In genomic region chr14:78877176-78877575, GRCm38 (mm10) we compare ENCODE assay signal across 21 mouse cellular contexts. TPM values are rescaled to one million over a fixed set of nuclear protein-coding genes. Genes with fewer than 3 reads are reported as not detected.
DNase-seq lines count a peak whose midpoint lies in the region; ATAC-seq and TF ChIP-seq lines count a peak whose summit lies in the region.
"Had no signal": no experiment of that assay in that cellular context is flagged by ENCODE, and none has a peak within 500 bp of the region (broad histone marks: within the 10 kb centered on the region; RNA-seq: fewer than 3 reads in every experiment).

No protein-coding gene starts in this region.

- H3K9ac ChIP-seq in MEL (ENCODE audit: control insufficient read depth, low read depth, low read length, poor library complexity, severe bottlenecking): no peak overlapping the region
- H3K9ac ChIP-seq in liver, embryonic 12.5 days: no peak overlapping the region
- no peak overlapping the region for H3K9ac ChIP-seq in liver, embryonic 16.5 days (ENCODE audit: low read depth, low read length)
- H3K9ac ChIP-seq in forebrain, embryonic 16.5 days (replicated peaks; ENCODE audit: low read depth, low read length): no peak overlapping the region
- H3K9ac ChIP-seq: embryonic facial prominence, embryonic 15.5 days; hindbrain, embryonic 12.5 days had no signal

- peak; percentile 44; the same call in 1 of the 2 replicates for ATAC-seq in liver, embryonic 12.5 days
- ATAC-seq in liver, embryonic 16.5 days (ENCODE audit: low read depth): peak; percentile 30; the same call in 1 of the 2 replicates
- no peak for ATAC-seq in forebrain, embryonic 16.5 days
- ATAC-seq: forebrain, embryonic 14.5 days; hindbrain, embryonic 16.5 days had no signal

- peak; percentile 28 to 47; a peak in 2 of 4 replicates for TF ChIP-seq EP300 in MEL (IDR thresholded peaks at IDR 0.05; ENCODE audit: low read depth in 1 of 2, low read length in 2 of 2)

- no peak for TF ChIP-seq RAD21 in MEL (IDR thresholded peaks at IDR 0.05; ENCODE audit: low read depth, low read length)

- H3K4me3 ChIP-seq in MEL (ENCODE audit: control insufficient read depth in 1 of 2, insufficient read depth in 1 of 2, low read depth in 2 of 2, low read length in 2 of 2): no peak overlapping the region
- no peak overlapping the region for H3K4me3 ChIP-seq in liver, embryonic 12.5 days
- H3K4me3 ChIP-seq in liver, embryonic 16.5 days (ENCODE audit: low read depth, low read length): no peak overlapping the region
- H3K4me3 ChIP-seq in forebrain, embryonic 16.5 days (replicated peaks; ENCODE audit: low read length): no peak overlapping the region
- H3K4me3 ChIP-seq: embryonic facial prominence, embryonic 15.5 days; erythroblast, embryonic 14.5 days; forebrain, embryonic 10.5 days; hindbrain, embryonic 12.5 days had no signal

- 17% methylated on average over 2 of the region's 2 CpGs for WGBS in liver, embryonic 12.5 days (ENCODE audit: insufficient replicate concordance)
- WGBS in liver, embryonic 16.5 days (ENCODE audit: insufficient replicate concordance): 24% methylated on average over 2 of the region's 2 CpGs
- 77% methylated on average over 2 of the region's 2 CpGs for WGBS in forebrain, embryonic 16.5 days

- TF ChIP-seq CTCF in MEL (IDR thresholded peaks at IDR 0.05 in 2 of 3, conservative IDR thresholded peaks at IDR 0.05 in 1 of 3; ENCODE audit: control insufficient read depth in 1 of 3, insufficient read depth in 1 of 3, low read depth in 2 of 3, low read length in 3 of 3, poor library complexity in 1 of 3, severe bottlenecking in 1 of 3): no peak

- H3K27ac ChIP-seq in MEL (ENCODE audit: control insufficient read depth, low read depth, low read length): no peak overlapping the region
- H3K27ac ChIP-seq in liver, embryonic 12.5 days: no peak overlapping the region; the same call in 1 of the 2 replicates
- no peak overlapping the region for H3K27ac ChIP-seq in liver, embryonic 16.5 days (ENCODE audit: low read length)
- H3K27ac ChIP-seq in forebrain, embryonic 16.5 days (ENCODE audit: low read length): no peak overlapping the region
- H3K27ac ChIP-seq: embryonic facial prominence, embryonic 15.5 days; forebrain, embryonic 10.5 days; hindbrain, embryonic 12.5 days had no signal

- no peaks in the 10 kb centered on the region for H3K79me2 ChIP-seq in MEL (ENCODE audit: control insufficient read depth, insufficient read depth, low read length, poor library complexity)

- peaks cover 0 to 2% of the 10 kb centered on the region in 2 experiments; a peak in 2 of 4 replicates for H3K36me3 ChIP-seq in MEL (ENCODE audit: control insufficient read depth in 1 of 2, insufficient read depth in 2 of 2, low read length in 2 of 2)
- peaks cover 8% of the 10 kb centered on the region; the same call in 1 of the 2 replicates for H3K36me3 ChIP-seq in liver, embryonic 12.5 days
- H3K36me3 ChIP-seq in liver, embryonic 16.5 days (ENCODE audit: control insufficient read depth, insufficient read depth): peaks cover 3% of the 10 kb centered on the region; the same call in 1 of the 2 replicates
- H3K36me3 ChIP-seq in forebrain, embryonic 16.5 days (ENCODE audit: control insufficient read depth, insufficient read depth): no peaks in the 10 kb centered on the region

- no peaks in the 10 kb centered on the region for H3K9me3 ChIP-seq in MEL (replicated peaks; ENCODE audit: insufficient read depth, low read length)
- H3K9me3 ChIP-seq in liver, embryonic 12.5 days (replicated peaks): no peaks in the 10 kb centered on the region
- H3K9me3 ChIP-seq in liver, embryonic 16.5 days (replicated peaks; ENCODE audit: control insufficient read depth, low read length): no peaks in the 10 kb centered on the region
- no peaks in the 10 kb centered on the region for H3K9me3 ChIP-seq in forebrain, embryonic 16.5 days (ENCODE audit: control insufficient read depth, low read length)
- H3K9me3 ChIP-seq: embryonic facial prominence, embryonic 15.5 days had no signal

- no peaks in the 10 kb centered on the region for H3K27me3 ChIP-seq in MEL (ENCODE audit: control insufficient read depth in 1 of 2, insufficient read depth in 2 of 2, low read length in 2 of 2)
- H3K27me3 ChIP-seq in liver, embryonic 12.5 days (replicated peaks): no peaks in the 10 kb centered on the region
- H3K27me3 ChIP-seq in liver, embryonic 16.5 days (ENCODE audit: control insufficient read depth, insufficient read depth, low read depth, low read length): no peaks in the 10 kb centered on the region
- no peaks in the 10 kb centered on the region for H3K27me3 ChIP-seq in forebrain, embryonic 16.5 days (replicated peaks; ENCODE audit: control insufficient read depth, insufficient read depth, low read length)
- H3K27me3 ChIP-seq: embryonic facial prominence, embryonic 15.5 days; hindbrain, embryonic 12.5 days had no signal

- no peak for TF ChIP-seq POLR2A in MEL (IDR thresholded peaks at IDR 0.05; ENCODE audit: control insufficient read depth in 1 of 2, insufficient read depth in 1 of 2, low read depth in 1 of 2, low read length in 2 of 2, poor library complexity in 1 of 2)

- H3K4me2 ChIP-seq in liver, embryonic 12.5 days: no peak overlapping the region
- H3K4me2 ChIP-seq in liver, embryonic 16.5 days (ENCODE audit: low read depth, low read length): no peak overlapping the region
- H3K4me2 ChIP-seq in forebrain, embryonic 16.5 days (ENCODE audit: low read length): no peak overlapping the region
- H3K4me2 ChIP-seq: embryonic facial prominence, embryonic 15.5 days; hindbrain, embryonic 12.5 days had no signal

- peaks cover 0 to 8% of the 10 kb centered on the region in 2 experiments; a peak in 2 of 4 replicates for H3K4me1 ChIP-seq in MEL (ENCODE audit: control insufficient read depth in 1 of 2, insufficient read depth in 2 of 2, low read length in 2 of 2)
- peaks cover 26% of the 10 kb centered on the region for H3K4me1 ChIP-seq in liver, embryonic 12.5 days
- H3K4me1 ChIP-seq in liver, embryonic 16.5 days (ENCODE audit: control insufficient read depth, low read depth, low read length): peaks cover 3% of the 10 kb centered on the region; the same call in 1 of the 2 replicates
- H3K4me1 ChIP-seq in forebrain, embryonic 16.5 days (replicated peaks; ENCODE audit: control insufficient read depth, insufficient read depth, low read length): no peaks in the 10 kb centered on the region
- H3K4me1 ChIP-seq: embryonic facial prominence, embryonic 15.5 days had no signal

- peak; percentile 33 for DNase-seq in MEL (ENCODE audit: low read depth, low spot score)
- peak; percentile 22 for DNase-seq in c-Kit-negative CD71-positive TER-119-positive erythroid progenitor cells, embryonic 14.5 days (ENCODE audit: low read depth, low spot score)
- no peak for DNase-seq in lung, postnatal 10 days
- DNase-seq in spleen, postnatal 4 days (ENCODE audit: low spot score in 2 of 2): no peak
- DNase-seq: adrenal gland, postnatal 10 days; cerebellum, adult 2 months; cerebellum, postnatal 10 days; embryo, embryonic 11 days; gastrocnemius, postnatal 36 days; heart, adult 11 months; heart, postnatal 10 days; heart, postnatal 4 days had no signal

TF ChIP-seq in MEL, 35 proteins besides CTCF, POLR2A, EP300 and RAD21:
- TF ChIP-seq MEF2A (IDR thresholded peaks at IDR 0.05; ENCODE audit: extremely low read depth, insufficient replicate concordance, low read depth, low read length, poor library complexity, severe bottlenecking): no peak
- TF ChIP-seq TCF12 (IDR thresholded peaks at IDR 0.05; ENCODE audit: low read depth, low read length): no peak
- TF ChIP-seq CHD2 (IDR thresholded peaks at IDR 0.05; ENCODE audit: low read length): no peak
- no peak for TF ChIP-seq SMC3 (IDR thresholded peaks at IDR 0.05; ENCODE audit: low read depth, low read length)
- TF ChIP-seq ZC3H11A (IDR thresholded peaks at IDR 0.05; ENCODE audit: low read depth, low read length): no peak
- TF ChIP-seq ELF1 (IDR thresholded peaks at IDR 0.05; ENCODE audit: low read depth, low read length): no peak
- no peak for TF ChIP-seq E2F4 (IDR thresholded peaks at IDR 0.05; ENCODE audit: borderline replicate concordance, low read depth, low read length)
- no peak for TF ChIP-seq MYB (IDR thresholded peaks at IDR 0.05; ENCODE audit: low read depth, low read length)
- TF ChIP-seq BHLHE40 (IDR thresholded peaks at IDR 0.05; ENCODE audit: borderline replicate concordance, low read depth, low read length): no peak
- TF ChIP-seq TBP (IDR thresholded peaks at IDR 0.05; ENCODE audit: low read depth, low read length): no peak

RNA-seq across cellular contexts. Expression of gene Vwa8, which starts 28.3 kb away (rescaled TPM):
- total RNA-seq in MEL (2012; rRNA removed): 12.4 and 13.0 TPM in 2 replicates
- polyA plus RNA-seq in MEL (2012; ENCODE audit: insufficient read depth in 1 of 2, insufficient read length in 2 of 2, low read depth in 1 of 2, low replicate concordance in 2 of 2, missing spikeins in 1 of 2): 10 to 100 TPM in 1 of 2 experiments, not detected in 1; 19.6 TPM
- 7.6 and 8.5 TPM in 2 replicates for polyA plus RNA-seq in liver, embryonic 12.5 days (2016; fragmentation: Nextera tagmentation; extraction: Ambion mirVana)
- polyA plus RNA-seq in liver, embryonic 16.5 days (2015; fragmentation: Nextera tagmentation; extraction: Ambion mirVana): 8.5 and 9.5 TPM in 2 replicates
- 5.4 and 6.3 TPM in 2 replicates for polyA plus RNA-seq in forebrain, embryonic 16.5 days (2015; fragmentation: Nextera tagmentation; extraction: Ambion mirVana)

Comparison
In these comparisons a context has a peak if more than half of its experiments do, and no peak if none do; other contexts are left out.
1. DNase-seq: peak in MEL (single experiment) and c-Kit-negative CD71-positive TER-119-positive erythroid progenitor cells, embryonic 14.5 days (single experiment); none in lung, postnatal 10 days (single experiment) and spleen, postnatal 4 days (0 of 2).